9 mouse cellular contexts compared by ENCODE assay signal in the genomic region with DNA sequence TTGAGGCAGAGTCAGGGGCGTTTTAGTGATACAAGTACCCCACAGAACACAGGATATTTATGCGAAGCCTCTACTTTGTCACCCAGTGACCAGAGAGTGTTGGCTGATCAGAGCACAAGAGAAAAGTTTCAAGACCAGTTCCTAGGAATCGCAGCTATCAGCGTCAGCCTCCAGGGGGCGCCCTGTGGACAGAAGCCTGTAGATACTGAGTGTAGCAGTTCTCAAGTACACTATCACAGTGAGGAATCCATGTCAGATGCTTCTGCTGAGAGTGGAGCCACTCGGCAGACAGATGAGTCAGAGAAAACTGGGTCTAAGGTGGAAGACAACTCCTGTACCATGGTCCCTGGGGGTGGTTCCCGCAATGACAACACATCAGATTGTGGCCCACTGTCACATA.
DNase-seq lines count a peak whose midpoint lies in the region; ATAC-seq lines count a peak whose summit lies in the region.
"Had no signal": no experiment of that assay in that cellular context is flagged by ENCODE, and none has a peak within 500 bp of the region (broad histone marks: within the 10 kb centered on the region; RNA-seq: fewer than 3 reads in every experiment).

No protein-coding gene starts in this region.

- H3K4me1 ChIP-seq in liver, embryonic 12.5 days: no peaks in the 10 kb centered on the region

- no peaks in the 10 kb centered on the region for H3K27me3 ChIP-seq in liver, embryonic 12.5 days (replicated peaks)
- H3K27me3 ChIP-seq: heart, embryonic 15.5 days had no signal

- H3K36me3 ChIP-seq in liver, embryonic 12.5 days: no peaks in the 10 kb centered on the region

- no peaks in the 10 kb centered on the region for H3K9me3 ChIP-seq in liver, embryonic 12.5 days (replicated peaks)
- H3K9me3 ChIP-seq: heart, embryonic 15.5 days had no signal

- WGBS in liver, embryonic 12.5 days (ENCODE audit: insufficient replicate concordance): 43% methylated on average over 7 of the region's 7 CpGs

- no peak overlapping the region for H3K4me3 ChIP-seq in liver, embryonic 12.5 days
- H3K4me3 ChIP-seq: heart, embryonic 15.5 days had no signal

- DNase-seq in adrenal gland, adult (ENCODE audit: inconsistent age in 2 of 2, low spot score in 1 of 2): peak; percentile 48 to 71
- no peak for DNase-seq in adrenal gland, adult 8-10 months
- DNase-seq in spleen, postnatal 10 days (ENCODE audit: low spot score in 2 of 2): peak; percentile 20 to 69
- DNase-seq in spleen, postnatal 36 days (ENCODE audit: low spot score in 2 of 2): no peak
- DNase-seq in cerebellum, postnatal 10 days: peak; percentile 75 to 79
- peak; percentile 64 to 74 for DNase-seq in heart, postnatal 14 days
- DNase-seq in right cerebral cortex, postnatal 10 days (ENCODE audit: low spot score in 2 of 2): peak; percentile 66 to 69

- H3K27ac ChIP-seq in liver, embryonic 12.5 days: no peak overlapping the region

- intact Hi-C loops in heart, postnatal 14 days (cut with DNase I): no loop called here

- 0 out of 2 replicates have a peak, but pooled peaks have one; percentile 15 for ATAC-seq in liver, embryonic 12.5 days

- H3K4me2 ChIP-seq in liver, embryonic 12.5 days: no peak overlapping the region
- H3K4me2 ChIP-seq: heart, embryonic 15.5 days had no signal

- no peak overlapping the region for H3K9ac ChIP-seq in liver, embryonic 12.5 days
- H3K9ac ChIP-seq: heart, embryonic 15.5 days had no signal

Comparison
In these comparisons a context has a peak if more than half of its experiments do, and no peak if none do; other contexts are left out.
1. DNase-seq: peak in adrenal gland, adult (2 of 2), spleen, postnatal 10 days (2 of 2), cerebellum, postnatal 10 days (2 of 2), heart, postnatal 14 days (2 of 2) and right cerebral cortex, postnatal 10 days (2 of 2); none in adrenal gland, adult 8-10 months (single experiment) and spleen, postnatal 36 days (0 of 2).